In genomic region chrX:94365381-94365925, GRCm38 (mm10) we compare ENCODE assay signal across 7 mouse cellular contexts. TPM values are rescaled to one million over a fixed set of nuclear protein-coding genes. Genes with fewer than 3 reads are reported as not detected.
A peak's percentile ranks its signal among the peaks of the same experiment; 100 is the strongest.
DNase-seq lines count a peak whose midpoint lies in the region; ATAC-seq and TF ChIP-seq lines count a peak whose summit lies in the region.

No protein-coding gene starts in this region.

- no peak for TF ChIP-seq POLR2A in limb, embryonic 14.5 days (IDR thresholded peaks at IDR 0.05; ENCODE audit: borderline replicate concordance, extremely low read depth, insufficient read depth, insufficient read length)

- no peaks in the 10 kb centered on the region for H3K36me3 ChIP-seq in forebrain, embryonic 15.5 days
- no peaks in the 10 kb centered on the region for H3K36me3 ChIP-seq in limb, embryonic 14.5 days (ENCODE audit: control insufficient read depth, insufficient read depth, low read length)
- H3K36me3 ChIP-seq in stomach, embryonic 16.5 days (ENCODE audit: control insufficient read depth, insufficient read depth, low read length): no peaks in the 10 kb centered on the region

- H3K4me2 ChIP-seq in forebrain, embryonic 15.5 days (replicated peaks): peak overlapping the region; percentile 42; the same call in 1 of the 2 replicates
- peak overlapping the region; percentile 48 for H3K4me2 ChIP-seq in limb, embryonic 14.5 days (replicated peaks; ENCODE audit: low read depth, low read length, severe bottlenecking)
- H3K4me2 ChIP-seq in stomach, embryonic 16.5 days (ENCODE audit: low read depth, low read length): peak overlapping the region; percentile 53

- H3K9ac ChIP-seq in forebrain, embryonic 15.5 days (replicated peaks): no peak overlapping the region
- H3K9ac ChIP-seq in limb, embryonic 14.5 days (ENCODE audit: low read depth, low read length, severe bottlenecking): no peak overlapping the region
- no peak overlapping the region for H3K9ac ChIP-seq in stomach, embryonic 16.5 days (ENCODE audit: low read length)

- H3K27ac ChIP-seq in forebrain, embryonic 15.5 days (replicated peaks): no peak overlapping the region
- no peak overlapping the region for H3K27ac ChIP-seq in limb, embryonic 14.5 days (replicated peaks; ENCODE audit: low read depth, low read length)
- no peak overlapping the region for H3K27ac ChIP-seq in stomach, embryonic 16.5 days (ENCODE audit: low read length)

- 23% methylated on average over 14 of the region's 14 CpGs for WGBS in forebrain, embryonic 15.5 days
- WGBS in limb, embryonic 14.5 days: 28% methylated on average over 14 of the region's 14 CpGs
- WGBS in stomach, embryonic 16.5 days: 26% methylated on average over 14 of the region's 14 CpGs

- peaks cover 10% of the 10 kb centered on the region for H3K4me1 ChIP-seq in forebrain, embryonic 15.5 days
- H3K4me1 ChIP-seq in limb, embryonic 14.5 days (ENCODE audit: control insufficient read depth, insufficient read depth, low read length): no peaks in the 10 kb centered on the region
- H3K4me1 ChIP-seq in stomach, embryonic 16.5 days (ENCODE audit: control insufficient read depth, insufficient read depth, low read length): 0 out of 2 replicates have a peak, but pooled peaks cover 4% of the 10 kb centered on the region

- peak; percentile 2 for DNase-seq in right cerebral cortex, postnatal 25 days
- no peak for DNase-seq in right cerebral cortex, postnatal 36 days (ENCODE audit: low spot score in 2 of 2)
- no peak for DNase-seq in limb, embryonic 14.5 days (ENCODE audit: low spot score)
- DNase-seq in adrenal gland, postnatal 36 days: no peak
- no peak for DNase-seq in layer of hippocampus, adult 9-10 months (ENCODE audit: low spot score)

- H3K4me3 ChIP-seq in forebrain, embryonic 15.5 days: peak overlapping the region; percentile 63; the same call in 1 of the 2 replicates
- peak overlapping the region; percentile 52 for H3K4me3 ChIP-seq in limb, embryonic 14.5 days (replicated peaks; ENCODE audit: low read length)
- peak overlapping the region; percentile 39; the same call in 1 of the 2 replicates for H3K4me3 ChIP-seq in stomach, embryonic 16.5 days (replicated peaks; ENCODE audit: low read length)

- H3K9me3 ChIP-seq in forebrain, embryonic 15.5 days: no peaks in the 10 kb centered on the region
- no peaks in the 10 kb centered on the region for H3K9me3 ChIP-seq in limb, embryonic 14.5 days (ENCODE audit: control insufficient read depth, low read length)
- no peaks in the 10 kb centered on the region for H3K9me3 ChIP-seq in stomach, embryonic 16.5 days (replicated peaks; ENCODE audit: control insufficient read depth, low read length)

- peaks cover 27% of the 10 kb centered on the region for H3K27me3 ChIP-seq in forebrain, embryonic 15.5 days
- peaks cover 29% of the 10 kb centered on the region for H3K27me3 ChIP-seq in limb, embryonic 14.5 days (ENCODE audit: control insufficient read depth, insufficient read depth, low read length)
- H3K27me3 ChIP-seq in stomach, embryonic 16.5 days (ENCODE audit: control insufficient read depth, insufficient read depth, low read length): peaks cover 35% of the 10 kb centered on the region

- ATAC-seq in forebrain, embryonic 15.5 days (replicated peaks): no peak
- ATAC-seq in limb, embryonic 14.5 days (ENCODE audit: low FRiP score, low read depth): no peak
- no peak for ATAC-seq in stomach, embryonic 16.5 days (ENCODE audit: insufficient read depth, low FRiP score)

RNA-seq across cellular contexts. Expression of gene Fam90a1b, which starts 1.1 kb away (rescaled TPM):
- polyA plus RNA-seq in forebrain, embryonic 15.5 days (2015; fragmentation: Nextera tagmentation; extraction: Ambion mirVana): 0.14 TPM in 1 of 2 replicates, not detected in the other
- polyA plus RNA-seq in limb, embryonic 14.5 days (2012; rRNA removed): 0.08 and 0.13 TPM in 2 replicates
- 0.10 and 0.19 TPM in 2 replicates for polyA plus RNA-seq in limb, embryonic 14.5 days (2014; fragmentation: Nextera tagmentation; extraction: Ambion mirVana)
- 0.07 and 0.18 TPM in 2 replicates for polyA plus RNA-seq in stomach, embryonic 16.5 days (2015; fragmentation: Nextera tagmentation; extraction: Ambion mirVana)
- not detected for total RNA-seq in adrenal gland, postnatal 36 days (2021)

RNA-seq across cellular contexts. Expression of gene Apoo, which starts 1.5 kb away (rescaled TPM):
- 115 and 121 TPM in 2 replicates for polyA plus RNA-seq in forebrain, embryonic 15.5 days (2015; fragmentation: Nextera tagmentation; extraction: Ambion mirVana)
- 17.1 and 18.5 TPM in 2 replicates for polyA plus RNA-seq in limb, embryonic 14.5 days (2012; rRNA removed)
- 69.5 and 73.4 TPM in 2 replicates for polyA plus RNA-seq in limb, embryonic 14.5 days (2014; fragmentation: Nextera tagmentation; extraction: Ambion mirVana)
- polyA plus RNA-seq in stomach, embryonic 16.5 days (2015; fragmentation: Nextera tagmentation; extraction: Ambion mirVana): 69.4 and 83.4 TPM in 2 replicates
- 10 to 100 TPM; 64.9 to 74.9 TPM for total RNA-seq in adrenal gland, postnatal 36 days (2021)
